Mouse (Mus musculus): ENCODE measurements at regions not wholly inside any gene's neighbourhood (a gene's known extent, or its start where the extent isn't known, plus 50 kb on each side); places are given as distances from the start of the nearest gene placed in this dataset.

- no peaks in the 10 kb centered on the region for H3K79me2 ChIP-seq (replicated peaks; ENCODE audit: control insufficient read depth, extremely low read depth, insufficient read depth, poor library complexity, severe bottlenecking)
- in situ Hi-C loops (cut with MboI; ENCODE audit: low pct_ligation_motif_present, low pct_unique_long_range_greater_than_20kb, low sequenced_read_pairs) (no loop called here), dilution Hi-C loops (cut with MboI; ENCODE audit: extremely low pct_ligation_motif_present, extremely low pct_unique_long_range_greater_than_20kb, low sequenced_read_pairs) (no loop called here)
- no peak overlapping the region for H3K4me3 ChIP-seq (replicated peaks in 1 of 3; ENCODE audit: low read depth in 2 of 3, low read length in 2 of 3, poor library complexity in 1 of 3)
- H3K4me2 ChIP-seq (ENCODE audit: insufficient read depth, low read depth, poor library complexity, severe bottlenecking) = no peak overlapping the region
- DNase-seq (ENCODE audit: extremely low read depth) = no peak
- H3K27ac ChIP-seq (ENCODE audit: insufficient read depth, low read depth) = no peak overlapping the region
- H3K9me3 ChIP-seq (replicated peaks; ENCODE audit: low read length) = no peaks in the 10 kb centered on the region
- no peak for TF ChIP-seq ZNF384 (IDR thresholded peaks at IDR 0.05; ENCODE audit: low read depth, low read length)
- TF ChIP-seq HCFC1 (IDR thresholded peaks at IDR 0.05; ENCODE audit: low read depth, low read length) = no peak
- TF ChIP-seq TCF12 (IDR thresholded peaks at IDR 0.05; ENCODE audit: low read depth, low read length) = no peak
- no peak for TF ChIP-seq PAX5 (IDR thresholded peaks at IDR 0.05; ENCODE audit: low read length)
- TF ChIP-seq ZC3H11A (IDR thresholded peaks at IDR 0.05; ENCODE audit: low read depth, low read length) = no peak
- no peak for TF ChIP-seq E2F4 (IDR thresholded peaks at IDR 0.05; ENCODE audit: insufficient replicate concordance, low read depth, low read length)
- no peak for TF ChIP-seq ZKSCAN1 (IDR thresholded peaks at IDR 0.05; ENCODE audit: borderline replicate concordance, low read depth, low read length)
- TF ChIP-seq IRF4 (IDR thresholded peaks at IDR 0.05; ENCODE audit: low read depth, low read length) = no peak
- TF ChIP-seq NRF1 (IDR thresholded peaks at IDR 0.05; ENCODE audit: low read depth, low read length) = no peak
- TF ChIP-seq ETS1 (conservative IDR thresholded peaks at IDR 0.05; ENCODE audit: low read depth, low read length) = no peak
- no peak for TF ChIP-seq RAD21 (IDR thresholded peaks at IDR 0.05; ENCODE audit: low read depth, low read length)
- TF ChIP-seq RCOR1 (conservative IDR thresholded peaks at IDR 0.05; ENCODE audit: low read depth, low read length) = no peak
- TF ChIP-seq BHLHE40 (IDR thresholded peaks at IDR 0.05; ENCODE audit: low read depth, low read length) = no peak
- no peak for TF ChIP-seq USF1 (IDR thresholded peaks at IDR 0.05; ENCODE audit: low read depth, low read length)
- no peak for TF ChIP-seq MAFK (IDR thresholded peaks at IDR 0.05; ENCODE audit: insufficient replicate concordance, low read length)
- TF ChIP-seq TBP (conservative IDR thresholded peaks at IDR 0.05; ENCODE audit: low read depth, low read length) = no peak
- TF ChIP-seq POLR2AphosphoS2 (IDR thresholded peaks at IDR 0.05; ENCODE audit: low read depth, low read length) = no peak
- TF ChIP-seq UBTF (IDR thresholded peaks at IDR 0.05; ENCODE audit: low read depth, low read length) = no peak
- no peaks in the 10 kb centered on the region for H3K27me3 ChIP-seq (replicated peaks)
- no peaks in the 10 kb centered on the region for H3K4me1 ChIP-seq (ENCODE audit: control insufficient read depth in 1 of 2, insufficient read depth in 2 of 2)
- no peaks in the 10 kb centered on the region for H3K36me3 ChIP-seq (replicated peaks in 1 of 2; ENCODE audit: control insufficient read depth in 1 of 2, insufficient read depth in 1 of 2, low read length in 1 of 2)
- H3K9ac ChIP-seq (ENCODE audit: insufficient read depth, low read depth) = no peak overlapping the region
Measured at GRCm38 (mm10) chr4:34117086-34117485, 67.1 kb upstream of the Spaca1 start.

- Histone ChIP-seq H3K4me1 (ENCODE audit: control insufficient read depth in 1 of 2, insufficient read depth in 2 of 2) (no peaks in the 10 kb centered on the region), H3K79me2 (replicated peaks; ENCODE audit: control insufficient read depth, extremely low read depth, insufficient read depth, poor library complexity, severe bottlenecking) (no peaks in the 10 kb centered on the region), H3K4me2 (ENCODE audit: insufficient read depth, low read depth, poor library complexity, severe bottlenecking) (no peak overlapping the region), H3K36me3 (replicated peaks in 1 of 2; ENCODE audit: control insufficient read depth in 1 of 2, insufficient read depth in 1 of 2, low read length in 1 of 2) (no peaks in the 10 kb centered on the region), H3K4me3 (replicated peaks in 1 of 3; ENCODE audit: low read depth in 2 of 3, low read length in 2 of 3, poor library complexity in 1 of 3) (no peak overlapping the region), H3K27ac (ENCODE audit: insufficient read depth, low read depth) (no peak overlapping the region), H3K27me3 (replicated peaks) (no peaks in the 10 kb centered on the region), H3K9ac (ENCODE audit: insufficient read depth, low read depth) (no peak overlapping the region), H3K9me3 (replicated peaks; ENCODE audit: low read length) (no peaks in the 10 kb centered on the region)
- in situ Hi-C loops (cut with MboI; ENCODE audit: low pct_ligation_motif_present, low pct_unique_long_range_greater_than_20kb, low sequenced_read_pairs) = no loop called here
- DNase-seq (ENCODE audit: extremely low read depth) = no peak
- dilution Hi-C loops (cut with MboI; ENCODE audit: extremely low pct_ligation_motif_present, extremely low pct_unique_long_range_greater_than_20kb, low sequenced_read_pairs) = no loop called here
- TF ChIP-seq JUN (IDR thresholded peaks at IDR 0.05; ENCODE audit: insufficient read depth, low read depth, low read length) (no peak), CHD1 (IDR thresholded peaks at IDR 0.05; ENCODE audit: low read depth, low read length) (no peak), MYC (IDR thresholded peaks at IDR 0.05; ENCODE audit: low read depth, low read length) (no peak), CTCF (conservative IDR thresholded peaks at IDR 0.05 in 1 of 2, IDR thresholded peaks at IDR 0.05 in 1 of 2; ENCODE audit: low read depth in 2 of 2, low read length in 2 of 2) (no peak), NRF1 (IDR thresholded peaks at IDR 0.05; ENCODE audit: low read depth, low read length) (no peak), RAD21 (IDR thresholded peaks at IDR 0.05; ENCODE audit: low read depth, low read length) (no peak), ZMIZ1 (IDR thresholded peaks at IDR 0.05; ENCODE audit: low read depth, low read length) (no peak), IRF4 (IDR thresholded peaks at IDR 0.05; ENCODE audit: low read depth, low read length) (no peak)
Measured at GRCm38 (mm10) chr4:34122959-34123520, 73.0 kb upstream of the Spaca1 start.

Data from CH12.LX (cell line).